ENCODE assay signal across 8 mouse cellular contexts in genomic region chr1:183146795-183147194, GRCm38 (mm10).
DNase-seq lines count a peak whose midpoint lies in the region; ATAC-seq and TF ChIP-seq lines count a peak whose summit lies in the region.

No protein-coding gene starts in this region.

- TF ChIP-seq CTCF in lung, adult 2 months (IDR thresholded peaks at IDR 0.05; ENCODE audit: insufficient read depth, low read length), result no peak

- H3K36me3 ChIP-seq in limb, embryonic 11.5 days (ENCODE audit: control insufficient read depth, insufficient read depth, low read length), result no peaks in the 10 kb centered on the region
- H3K36me3 ChIP-seq in neural tube, embryonic 13.5 days, result no peaks in the 10 kb centered on the region

- peak overlapping the region; percentile 45 for H3K4me2 ChIP-seq in limb, embryonic 11.5 days (ENCODE audit: low read depth, severe bottlenecking)
- peak overlapping the region; percentile 27; the same call in 1 of the 2 replicates for H3K4me2 ChIP-seq in neural tube, embryonic 13.5 days

- TF ChIP-seq POLR2A in lung, adult 2 months (IDR thresholded peaks at IDR 0.05; ENCODE audit: borderline replicate concordance, extremely low read depth, low read depth, low read length), result no peak

- DNase-seq in embryo, embryonic 10 days (ENCODE audit: low spot score), result peak; percentile 46
- DNase-seq in embryo, embryonic 9.5 days (ENCODE audit: extremely low spot score), result no peak
- DNase-seq in lung, adult 2 months, result no peak
- DNase-seq in lung, postnatal 25 days (ENCODE audit: low spot score), result no peak
- peak; percentile 49 for DNase-seq in limb, embryonic 11.5 days (ENCODE audit: low spot score)
- DNase-seq in cerebellum, adult 9-11 months, result no peak
- no peak for DNase-seq in adrenal gland, postnatal 4 days (ENCODE audit: low spot score in 2 of 2)

- no peak overlapping the region for H3K27ac ChIP-seq in limb, embryonic 11.5 days (replicated peaks; ENCODE audit: low read depth, low read length)
- no peak overlapping the region; the same call in 1 of the 2 replicates for H3K27ac ChIP-seq in neural tube, embryonic 13.5 days (replicated peaks)

- H3K27me3 ChIP-seq in limb, embryonic 11.5 days (ENCODE audit: control insufficient read depth, insufficient read depth, low read length), result no peaks in the 10 kb centered on the region
- H3K27me3 ChIP-seq in neural tube, embryonic 13.5 days, result no peaks in the 10 kb centered on the region

- 40% methylated on average over 9 of the region's 9 CpGs for WGBS in lung, adult 2 months
- WGBS in limb, embryonic 11.5 days, result 1% methylated on average over 9 of the region's 9 CpGs
- WGBS in neural tube, embryonic 13.5 days, result 5% methylated on average over 9 of the region's 9 CpGs

- H3K9ac ChIP-seq in limb, embryonic 11.5 days (ENCODE audit: low read length), result peak overlapping the region; percentile 34; the same call in 1 of the 2 replicates
- H3K9ac ChIP-seq in neural tube, embryonic 13.5 days, result no peak overlapping the region

- no peak for ATAC-seq in limb, embryonic 11.5 days (ENCODE audit: insufficient number of reproducible peaks, low FRiP score, low TSS enrichment, low read depth)
- no peak for ATAC-seq in neural tube, embryonic 13.5 days (ENCODE audit: low read depth)

- H3K9me3 ChIP-seq in limb, embryonic 11.5 days (ENCODE audit: control insufficient read depth, low read length), result no peaks in the 10 kb centered on the region
- H3K9me3 ChIP-seq in neural tube, embryonic 13.5 days, result no peaks in the 10 kb centered on the region

- peaks cover 2% of the 10 kb centered on the region for H3K4me1 ChIP-seq in lung, adult 2 months (ENCODE audit: control insufficient read depth, insufficient read depth, low read length)
- H3K4me1 ChIP-seq in limb, embryonic 11.5 days (ENCODE audit: control insufficient read depth, insufficient read depth, low read length), result peaks cover 40% of the 10 kb centered on the region
- peaks cover 64% of the 10 kb centered on the region for H3K4me1 ChIP-seq in neural tube, embryonic 13.5 days (replicated peaks)

- H3K4me3 ChIP-seq in lung, adult 2 months (replicated peaks; ENCODE audit: extremely low read depth, low read depth, low read length), result peak overlapping the region; percentile 19
- H3K4me3 ChIP-seq in limb, embryonic 11.5 days (ENCODE audit: low read depth, low read length), result peak overlapping the region; percentile 28
- H3K4me3 ChIP-seq in neural tube, embryonic 13.5 days, result no peak overlapping the region

Comparison
In these comparisons a context has a peak if more than half of its experiments do, and no peak if none do; other contexts are left out.
1. DNase-seq: peak in embryo, embryonic 10 days (single experiment) and limb, embryonic 11.5 days (single experiment); none in embryo, embryonic 9.5 days (single experiment), lung, adult 2 months (single experiment), lung, postnatal 25 days (single experiment), cerebellum, adult 9-11 months (single experiment) and adrenal gland, postnatal 4 days (0 of 2).